Comparison of ENCODE assay signal across 27 mouse cellular contexts in genomic region chr5:99575897-99576296, GRCm38 (mm10).
DNase-seq lines count a peak whose midpoint lies in the region; ATAC-seq and TF ChIP-seq lines count a peak whose summit lies in the region.
"Had no signal": no experiment of that assay in that cellular context is flagged by ENCODE, and none has a peak within 500 bp of the region (broad histone marks: within the 10 kb centered on the region; RNA-seq: fewer than 3 reads in every experiment).

No protein-coding gene starts in this region.

- no peak for TF ChIP-seq CTCF in liver, adult 2 months (IDR thresholded peaks at IDR 0.05; ENCODE audit: low read depth, low read length)

- TF ChIP-seq POLR2A in liver, adult 2 months (IDR thresholded peaks at IDR 0.05; ENCODE audit: extremely low read depth, insufficient read depth, low read length), result no peak

- H3K9ac ChIP-seq in liver, adult 2 months (ENCODE audit: low read depth, low read length), result no peak overlapping the region
- no peak overlapping the region for H3K9ac ChIP-seq in liver, embryonic 12.5 days
- no peak overlapping the region for H3K9ac ChIP-seq in heart, embryonic 13.5 days
- H3K9ac ChIP-seq: hindbrain, embryonic 13.5 days; limb, embryonic 15.5 days; liver, embryonic 15.5 days; lung, embryonic 14.5 days; midbrain, embryonic 13.5 days; stomach, embryonic 15.5 days had no signal

- intact Hi-C loops in heart, postnatal 10 days (cut with DNase I), result loop anchor here (5.0 to 10.0 kb wide), 4 partner anchors 99 to 326 kb away; no protein-coding TSS in a partner anchor

- H3K9me3 ChIP-seq in liver, embryonic 12.5 days (replicated peaks), result no peaks in the 10 kb centered on the region
- H3K9me3 ChIP-seq in heart, embryonic 13.5 days, result no peaks in the 10 kb centered on the region
- H3K9me3 ChIP-seq: hindbrain, embryonic 13.5 days; limb, embryonic 10.5 days; limb, embryonic 15.5 days; liver, embryonic 15.5 days; midbrain, embryonic 13.5 days; stomach, embryonic 15.5 days had no signal

- peak; percentile 17 for DNase-seq in liver, adult 2 months (ENCODE audit: extremely low read depth, low read depth, low spot score)
- peak; percentile 12 to 30 for DNase-seq in heart, adult 9 months (ENCODE audit: low spot score in 2 of 2)
- DNase-seq in heart, postnatal 10 days, result peak; percentile 25 to 28
- no peak for DNase-seq in retina, postnatal 1 day
- DNase-seq in embryo, embryonic 11 days, result no peak
- DNase-seq: adrenal gland, postnatal 25 days; cerebellum, adult 11-12 months; cerebellum, postnatal 10 days; gastrocnemius, adult 2 months; gastrocnemius, postnatal 36 days; kidney, adult 8-10 months; layer of hippocampus, adult 9-11 months; lung, embryonic 14.5 days; lung, postnatal 36 days had no signal

- WGBS in liver, adult 2 months, result 70% methylated on average over 8 of the region's 8 CpGs
- 59% methylated on average over 8 of the region's 8 CpGs for WGBS in liver, embryonic 12.5 days (ENCODE audit: insufficient replicate concordance)
- 15% methylated on average over 8 of the region's 8 CpGs for WGBS in heart, embryonic 13.5 days

- no peak overlapping the region for H3K4me3 ChIP-seq in liver, adult 2 months (ENCODE audit: insufficient read depth, low read depth, low read length)
- H3K4me3 ChIP-seq in liver, embryonic 12.5 days, result no peak overlapping the region
- H3K4me3 ChIP-seq in heart, embryonic 13.5 days, result no peak overlapping the region
- H3K4me3 ChIP-seq: erythroblast, embryonic 14.5 days; gastrocnemius, adult 2 months; hindbrain, embryonic 13.5 days; limb, embryonic 10.5 days; limb, embryonic 15.5 days; liver, embryonic 15.5 days; midbrain, embryonic 13.5 days; stomach, embryonic 15.5 days had no signal

- no peaks in the 10 kb centered on the region for H3K36me3 ChIP-seq in liver, adult 2 months (ENCODE audit: control insufficient read depth, insufficient read depth, low read length)
- no peaks in the 10 kb centered on the region for H3K36me3 ChIP-seq in liver, embryonic 12.5 days
- H3K36me3 ChIP-seq in heart, embryonic 13.5 days, result no peaks in the 10 kb centered on the region
- H3K36me3 ChIP-seq: hindbrain, embryonic 13.5 days; limb, embryonic 10.5 days; limb, embryonic 15.5 days; liver, embryonic 15.5 days; midbrain, embryonic 13.5 days; stomach, embryonic 15.5 days had no signal

- H3K79me2 ChIP-seq in liver, adult 2 months (ENCODE audit: control insufficient read depth, insufficient read depth, low read length), result no peaks in the 10 kb centered on the region

- ATAC-seq in liver, embryonic 12.5 days, result no peak
- 0 out of 2 replicates have a peak, but pooled peaks have one; percentile 37 for ATAC-seq in heart, embryonic 13.5 days (ENCODE audit: extremely low read depth, insufficient number of reproducible peaks, low FRiP score, low TSS enrichment)
- ATAC-seq: forebrain, embryonic 16.5 days; intestine, embryonic 16.5 days; midbrain, embryonic 13.5 days; Patski had no signal

- no peak overlapping the region for H3K27ac ChIP-seq in liver, adult 2 months (replicated peaks; ENCODE audit: insufficient read depth, low read depth, low read length)
- H3K27ac ChIP-seq in liver, embryonic 12.5 days, result no peak overlapping the region
- peak overlapping the region; percentile 79 for H3K27ac ChIP-seq in heart, embryonic 13.5 days (replicated peaks)
- H3K27ac ChIP-seq: gastrocnemius, adult 2 months; hindbrain, embryonic 13.5 days; kidney, postnatal 0 days; limb, embryonic 10.5 days; limb, embryonic 15.5 days; liver, embryonic 15.5 days; midbrain, embryonic 13.5 days; stomach, embryonic 15.5 days had no signal

- H3K4me2 ChIP-seq in liver, embryonic 12.5 days, result no peak overlapping the region
- peak overlapping the region; percentile 26 for H3K4me2 ChIP-seq in heart, embryonic 13.5 days
- H3K4me2 ChIP-seq: hindbrain, embryonic 13.5 days; limb, embryonic 15.5 days; liver, embryonic 15.5 days; lung, embryonic 14.5 days; midbrain, embryonic 13.5 days; stomach, embryonic 15.5 days had no signal

- peaks cover 2% of the 10 kb centered on the region; the same call in 1 of the 2 replicates for H3K4me1 ChIP-seq in liver, adult 2 months (ENCODE audit: control insufficient read depth, insufficient read depth, low read length)
- no peaks in the 10 kb centered on the region for H3K4me1 ChIP-seq in liver, embryonic 12.5 days
- peaks cover 31% of the 10 kb centered on the region for H3K4me1 ChIP-seq in heart, embryonic 13.5 days
- H3K4me1 ChIP-seq: limb, embryonic 15.5 days; liver, embryonic 15.5 days; stomach, embryonic 15.5 days had no signal

- no peaks in the 10 kb centered on the region; the same call in 1 of the 2 replicates for H3K27me3 ChIP-seq in liver, adult 2 months (ENCODE audit: control insufficient read depth, insufficient read depth, low read length)
- H3K27me3 ChIP-seq in liver, embryonic 12.5 days (replicated peaks), result no peaks in the 10 kb centered on the region
- H3K27me3 ChIP-seq in heart, embryonic 13.5 days (replicated peaks), result no peaks in the 10 kb centered on the region
- H3K27me3 ChIP-seq: hindbrain, embryonic 13.5 days; limb, embryonic 15.5 days; liver, embryonic 15.5 days; stomach, embryonic 15.5 days had no signal

Comparison
In these comparisons a context has a peak if more than half of its experiments do, and no peak if none do; other contexts are left out.
1. DNase-seq: peak in liver, adult 2 months (single experiment), heart, adult 9 months (2 of 2) and heart, postnatal 10 days (2 of 2); none in retina, postnatal 1 day (single experiment) and embryo, embryonic 11 days (single experiment).